Mouse (Mus musculus) Muller cell, postnatal 12 days (primary cell): Measurements from ENCODE around the gene Ppm1m.

Experiments used
- DNase-seq: peaks from one replicate; pipeline ENCODE4 v3.0.0-alpha.2; 2015; ENCODE audit errors: inconsistent ontology term

The Ppm1m gene

DNA sequence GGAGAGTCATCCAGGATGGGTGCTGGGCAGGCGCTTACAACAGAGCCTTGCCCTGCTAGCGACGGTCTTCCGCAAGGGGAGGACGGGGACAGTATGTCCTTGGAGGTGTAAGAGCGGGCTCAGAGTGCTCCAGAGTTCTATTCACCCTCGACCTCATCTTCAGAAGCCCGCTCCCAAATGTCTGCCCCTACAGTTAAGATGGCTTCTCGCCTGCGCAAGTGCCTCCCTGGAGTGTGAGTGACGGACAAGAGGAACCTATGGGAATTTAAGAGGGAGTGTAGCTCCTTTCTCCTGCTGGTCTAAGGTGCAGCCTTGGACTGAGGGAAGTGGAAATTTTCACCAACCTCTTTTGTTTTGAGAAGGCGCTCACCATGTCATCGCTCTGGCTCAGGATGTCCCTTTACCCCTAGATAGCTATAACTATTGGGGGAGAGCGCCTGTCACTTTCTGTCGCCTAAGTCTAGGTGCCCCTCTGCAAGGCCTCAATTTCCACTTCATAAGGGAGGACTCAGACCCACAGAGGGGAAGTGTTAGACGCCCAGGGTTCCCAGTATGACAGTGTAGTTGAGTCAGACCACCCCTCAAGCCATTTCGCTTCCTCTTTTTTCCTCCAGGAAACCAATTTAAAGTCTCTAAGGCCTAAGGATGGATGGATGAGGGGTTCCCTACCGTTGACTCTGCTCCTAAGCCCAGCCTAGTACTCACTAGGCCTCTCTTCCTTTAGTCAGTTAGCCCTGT is at the start of gene Ppm1m:
Gene Ppm1m (minus strand): TSS at position 212 of the 738 bp plus-strand sequence.
- DNase-seq, result no peak

DNA sequence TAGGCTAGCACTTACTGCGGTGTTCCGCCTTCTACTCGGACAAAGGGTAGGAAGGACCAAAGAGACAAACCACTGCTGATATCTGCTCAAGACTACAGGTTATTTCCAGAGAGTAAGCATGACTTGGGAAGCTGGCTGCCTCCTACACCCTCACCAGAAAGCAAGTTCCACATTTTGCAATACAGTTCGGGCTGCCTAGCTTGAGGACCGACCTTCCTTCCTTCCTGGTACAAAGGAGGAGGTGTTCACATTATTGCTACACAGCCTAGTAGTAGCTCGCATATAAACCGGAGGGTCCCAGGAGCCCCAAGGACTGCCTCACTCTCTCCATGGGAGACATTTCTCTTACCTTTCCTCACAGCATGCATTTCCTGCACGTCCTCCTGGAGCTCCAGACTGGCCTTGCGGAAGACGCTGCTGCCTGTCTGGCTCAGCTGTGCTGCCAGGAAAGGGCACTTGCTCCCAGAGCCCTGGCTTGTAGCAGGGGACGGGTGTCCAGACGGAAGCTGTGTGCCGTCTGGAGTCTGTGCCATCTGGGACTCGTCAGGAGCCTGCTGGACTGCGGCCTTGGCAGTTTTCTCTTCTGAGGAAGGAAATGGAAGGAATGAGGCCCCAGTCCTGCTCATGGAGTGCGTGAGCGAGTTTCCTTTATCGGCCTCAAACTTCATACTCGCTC is 43.4 kb upstream of the Ppm1m start:
- no peak for DNase-seq

GRCm38 (mm10) chr9:106241541-106242164 is 42.1 kb upstream of the Ppm1m start:
- no peak for DNase-seq

DNA sequence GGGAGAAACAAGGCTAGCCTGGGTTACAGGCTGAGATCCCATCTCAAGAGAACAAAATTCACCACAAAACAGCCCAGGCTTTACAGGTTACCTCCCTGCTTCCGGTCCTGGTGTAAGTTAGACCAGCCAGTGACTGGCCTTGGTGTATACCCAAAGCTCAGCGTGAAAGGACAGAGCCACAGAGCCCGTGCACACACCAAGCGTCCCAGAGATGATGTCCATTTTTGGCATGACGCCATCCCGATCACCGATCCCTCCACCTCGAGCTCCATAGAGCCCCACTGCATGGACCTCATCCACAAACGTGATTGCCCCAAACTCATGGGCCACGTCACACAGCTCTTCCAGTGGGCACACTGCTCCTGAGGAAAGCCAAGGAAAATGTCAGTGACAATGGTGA is 38.3 kb upstream of the Ppm1m start:
- no peak for DNase-seq

- DNase-seq, result no peak
These were observed 37.9 kb upstream of the Ppm1m start for GRCm38 (mm10) chr9:106237401-106237800.

- DNase-seq, result peak; percentile 17
These were observed 37.3 kb upstream of the Ppm1m start for GRCm38 (mm10) chr9:106236818-106237211.

- no peak for DNase-seq
These were observed 36.7 kb upstream of the Ppm1m start for GRCm38 (mm10) chr9:106236156-106236817.

- DNase-seq, result no peak
These were observed 35.8 kb upstream of the Ppm1m start for GRCm38 (mm10) chr9:106235194-106235830.

GRCm38 (mm10) chr9:106233953-106234352 is 34.4 kb upstream of the Ppm1m start:
- DNase-seq, result no peak

DNA sequence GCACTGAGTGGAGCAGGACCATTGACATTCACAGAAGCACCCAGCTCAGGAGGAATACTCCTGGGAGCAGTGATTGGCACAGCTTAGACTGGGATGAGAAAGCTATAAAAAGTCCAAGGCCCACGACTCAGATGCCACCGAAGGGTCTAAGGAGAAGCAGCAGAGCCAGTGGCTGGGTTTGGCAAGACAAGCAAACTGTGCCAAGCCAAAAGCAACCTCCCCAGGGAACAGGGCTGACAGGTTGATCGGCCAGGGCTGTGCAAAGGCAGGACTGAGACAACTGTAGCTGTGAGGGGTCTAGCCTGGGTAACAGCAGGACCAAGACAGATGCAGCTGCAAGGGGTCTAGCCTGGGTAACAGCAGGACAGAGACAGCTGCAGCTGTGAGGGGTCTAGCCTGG is 33.4 kb upstream of the Ppm1m start:
- no peak for DNase-seq

DNA sequence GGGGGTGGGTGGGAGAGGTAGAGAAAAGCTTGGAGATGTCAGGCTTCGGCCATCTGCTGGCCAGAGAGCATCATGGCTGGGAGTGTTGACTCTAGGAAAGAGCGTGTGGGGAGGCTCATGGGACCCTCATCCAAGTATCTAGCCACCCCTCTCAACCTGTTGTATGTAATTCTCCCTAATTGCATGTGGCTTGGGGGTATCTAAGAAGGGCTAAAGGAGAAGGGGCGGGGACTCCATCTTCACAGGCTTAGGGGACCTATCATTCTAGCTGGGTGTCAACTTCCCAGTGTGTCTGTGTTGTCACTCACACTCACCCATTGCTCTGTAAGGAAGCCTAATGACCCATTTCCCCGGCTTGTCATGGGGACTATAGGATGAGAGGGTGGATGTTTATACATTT is 32.3 kb upstream of the Ppm1m start:
- DNase-seq, result no peak

DNA sequence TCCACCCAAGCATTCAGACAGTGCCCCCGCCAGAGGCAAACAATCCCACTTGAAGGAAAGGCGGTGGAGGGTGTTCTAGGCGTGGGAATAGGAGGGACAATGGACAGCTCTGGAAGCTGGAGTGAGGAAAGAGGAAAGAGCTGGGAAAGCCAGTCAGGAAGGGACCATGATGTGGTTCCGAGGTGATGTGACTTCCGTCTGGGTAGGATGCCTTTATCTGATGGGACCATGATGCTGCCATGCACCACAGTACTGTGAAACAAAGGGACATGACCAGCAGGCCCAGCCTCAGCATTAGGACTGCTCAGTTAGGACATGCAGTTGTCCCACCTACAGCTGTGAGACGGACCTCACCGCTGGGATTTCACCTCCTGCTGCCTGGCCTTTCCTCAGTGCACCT is 31.7 kb upstream of the Ppm1m start:
- no peak for DNase-seq

DNA sequence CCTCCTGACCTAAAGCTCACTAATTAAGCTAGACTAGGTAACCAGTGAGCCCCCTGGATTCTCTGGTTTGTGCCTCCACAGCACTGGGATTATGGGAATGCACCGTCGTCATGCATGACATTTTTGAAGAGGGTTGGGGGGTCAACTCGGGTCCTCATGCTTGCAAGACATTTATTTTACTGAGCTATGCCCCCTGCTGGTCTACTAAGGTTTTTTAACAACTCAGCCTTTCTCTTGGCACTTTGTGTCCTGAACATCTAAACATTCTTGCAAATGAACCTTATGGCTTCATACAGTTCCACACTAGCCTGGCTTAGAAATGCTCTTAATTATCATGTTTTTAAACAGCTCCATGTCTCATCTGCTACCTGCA is 31.2 kb upstream of the Ppm1m start:
- DNase-seq, result no peak

GRCm38 (mm10) chr9:106230051-106230733 is 30.6 kb upstream of the Ppm1m start:
- no peak for DNase-seq

DNA sequence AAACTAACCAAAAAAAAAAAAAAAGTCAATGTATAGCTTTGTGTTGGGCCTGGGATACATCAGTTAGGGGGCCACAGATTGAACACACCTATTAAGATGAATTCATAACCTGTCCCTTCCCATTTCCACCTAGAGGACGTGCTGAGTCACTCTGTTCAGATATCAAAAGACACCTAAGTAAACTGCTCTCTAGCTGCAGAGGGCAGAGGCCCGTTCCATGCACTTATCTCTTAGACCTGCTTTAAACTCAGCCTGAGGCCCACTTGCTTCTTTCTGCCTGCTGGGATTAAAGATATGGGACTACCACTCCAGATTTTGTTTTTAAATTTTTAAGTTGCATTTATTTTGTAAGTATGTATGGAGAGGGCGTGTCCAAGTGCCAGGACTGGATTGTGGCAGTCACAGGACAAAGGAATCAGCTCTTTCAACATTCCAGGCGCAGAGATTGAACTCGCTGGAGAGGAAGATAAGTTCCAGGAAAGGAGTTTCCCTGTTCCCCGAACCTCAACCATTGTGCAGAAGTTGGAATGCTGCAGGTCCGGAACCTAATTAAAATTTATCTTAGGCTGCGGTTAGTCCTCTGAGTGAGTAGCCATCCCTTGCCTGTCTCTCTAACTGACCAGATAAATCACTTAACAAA is 28.4 kb upstream of the Ppm1m start:
- no peak for DNase-seq

DNA sequence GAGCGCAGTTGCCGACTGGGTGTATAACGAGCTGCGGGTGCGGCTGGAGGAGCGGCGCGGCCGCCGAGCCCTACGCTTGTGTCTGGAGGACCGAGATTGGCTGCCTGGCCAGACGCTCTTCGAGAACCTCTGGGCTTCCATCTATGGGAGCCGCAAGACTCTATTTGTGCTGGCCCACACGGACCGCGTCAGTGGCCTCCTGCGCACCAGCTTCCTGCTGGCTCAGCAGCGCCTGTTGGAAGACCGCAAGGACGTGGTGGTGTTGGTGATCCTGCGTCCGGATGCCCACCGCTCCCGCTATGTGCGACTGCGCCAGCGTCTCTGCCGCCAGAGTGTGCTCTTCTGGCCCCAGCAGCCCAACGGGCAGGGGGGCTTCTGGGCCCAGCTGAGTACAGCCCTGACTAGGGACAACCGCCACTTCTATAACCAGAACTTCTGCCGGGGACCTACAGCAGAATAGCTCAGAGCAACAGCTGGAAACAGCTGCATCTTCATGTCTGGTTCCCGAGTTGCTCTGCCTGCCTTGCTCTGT is 26.7 kb upstream of the Ppm1m start:
- DNase-seq, result peak; percentile 26

DNA sequence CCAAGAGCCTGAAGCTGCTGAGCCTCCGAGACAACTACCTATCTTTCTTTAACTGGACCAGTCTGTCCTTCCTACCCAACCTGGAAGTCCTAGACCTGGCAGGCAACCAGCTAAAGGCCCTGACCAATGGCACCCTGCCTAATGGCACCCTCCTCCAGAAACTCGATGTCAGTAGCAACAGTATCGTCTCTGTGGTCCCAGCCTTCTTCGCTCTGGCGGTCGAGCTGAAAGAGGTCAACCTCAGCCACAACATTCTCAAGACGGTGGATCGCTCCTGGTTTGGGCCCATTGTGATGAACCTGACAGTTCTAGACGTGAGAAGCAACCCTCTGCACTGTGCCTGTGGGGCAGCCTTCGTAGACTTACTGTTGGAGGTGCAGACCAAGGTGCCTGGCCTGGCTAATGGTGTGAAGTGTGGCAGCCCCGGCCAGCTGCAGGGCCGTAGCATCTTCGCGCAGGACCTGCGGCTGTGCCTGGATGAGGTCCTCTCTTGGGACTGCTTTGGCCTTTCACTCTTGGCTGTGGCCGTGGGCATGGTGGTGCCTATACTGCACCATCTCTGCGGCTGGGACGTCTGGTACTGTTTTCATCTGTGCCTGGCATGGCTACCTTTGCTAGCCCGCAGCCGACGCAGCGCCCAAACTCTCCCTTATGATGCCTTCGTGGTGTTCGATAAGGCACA is 26.1 kb upstream of the Ppm1m start:
- DNase-seq, result no peak

DNA sequence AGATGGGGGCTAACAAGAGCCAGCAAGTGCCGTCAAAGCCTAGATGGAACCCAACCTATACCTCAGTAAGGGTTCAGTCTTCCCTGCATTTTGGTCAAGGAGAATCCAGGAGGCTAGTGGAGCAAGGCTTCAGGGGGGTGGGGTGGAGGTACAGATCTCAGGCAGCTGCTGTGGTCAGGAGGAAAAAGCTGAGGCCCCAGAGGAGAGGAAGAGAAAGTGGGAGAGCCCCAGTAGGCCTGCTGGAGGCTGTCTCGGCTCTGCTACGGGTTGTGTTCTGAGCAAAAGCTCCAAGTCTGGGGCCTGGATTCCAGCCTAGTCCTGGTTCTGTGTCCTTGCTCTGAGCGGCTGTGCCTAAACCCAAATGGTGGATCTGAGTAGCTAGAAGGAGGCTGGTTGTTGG is 23.4 kb upstream of the Ppm1m start:
- no peak for DNase-seq

GRCm38 (mm10) chr9:106222261-106222851 is 22.8 kb upstream of the Ppm1m start, which contains the start of gene Tlr9:
Gene Tlr9, plus strand, starts transcription at chr9:106222598.
- DNase-seq, result no peak
